Mouse (Mus musculus) liver, embryonic 16.5 days (tissue): ENCODE measurements around the gene Efna5. TPM values are rescaled to one million over a fixed set of nuclear protein-coding genes. Genes with fewer than 3 reads are reported as not detected.

Experiments used
- ATAC-seq: fragments of 200-750 bp; cut with Nextera tagmentation; 2 replicates; pipeline ENCODE4 v1.8.0; 2017; ENCODE audit warnings: low read depth, mild to moderate bottlenecking, moderate number of reproducible peaks, moderate library complexity
- H3K27ac ChIP-seq: fragments of 300-500 bp; sonication (generic); 2 replicates; pipeline ENCODE4 v1.5.1; 2014; ENCODE audit warnings: mild to moderate bottlenecking, low read length
- H3K27me3 ChIP-seq: fragments of 300-500 bp; sonication (generic); 2 replicates; pipeline ENCODE4 v1.6.1; 2014; ENCODE audit warnings: low read depth, low read length, mixed read lengths; ENCODE audit not compliant: control insufficient read depth, insufficient read depth
- H3K36me3 ChIP-seq: fragments of 300-500 bp; sonication (generic); 2 replicates; pipeline ENCODE4 v1.6.1; 2014; ENCODE audit warnings: mild to moderate bottlenecking; ENCODE audit not compliant: control insufficient read depth, insufficient read depth
- H3K4me1 ChIP-seq: fragments of 300-500 bp; sonication (generic); 2 replicates; pipeline ENCODE4 v1.6.1; 2014; ENCODE audit warnings: low read depth, low read length, mixed read lengths; ENCODE audit not compliant: control insufficient read depth
- H3K4me2 ChIP-seq: fragments of 300-500 bp; sonication (generic); 2 replicates; pipeline ENCODE4 v1.6.1; 2014; ENCODE audit warnings: low read depth, low read length, mixed read lengths
- H3K4me3 ChIP-seq: fragments of 300-500 bp; sonication (generic); 2 replicates; pipeline ENCODE4 v1.5.1; 2014; ENCODE audit warnings: low read depth, mild to moderate bottlenecking, low read length
- H3K9ac ChIP-seq: fragments of 300-500 bp; sonication (generic); 2 replicates; pipeline ENCODE4 v1.6.1; 2014; ENCODE audit warnings: low read depth, low read length
- H3K9me3 ChIP-seq: fragments of 300-500 bp; sonication (generic); replicated peaks from 2 replicates; pipeline ENCODE4 v1.6.1; 2016; ENCODE audit warnings: low read length; ENCODE audit not compliant: control insufficient read depth
- WGBS: fragments of 180-500 bp; shearing (Covaris S2); extraction: QIAGEN DNeasy Blood & Tissue Kit; methylation state at CpG from one replicate; pipeline ENCODE4 v1.1.7; 2014; ENCODE audit not compliant: insufficient replicate concordance; 5-methylcytosine and 5-hydroxymethylcytosine counted together
- polyA plus RNA-seq: library from polyadenylated mRNA; unstranded; fragments of >200 nt; fragmentation: Nextera tagmentation; extraction: Ambion mirVana; gene quantifications from 2 replicates; pipeline ENCODE4 v1.2.1, GENCODE M21; 2015

Efna5 gene
- polyA plus RNA-seq, 1 experiment from 2014 or later, result 2.3 TPM

- peaks cover 16% of the 10 kb centered on the region for H3K4me1 ChIP-seq
- no peaks in the 10 kb centered on the region for H3K36me3 ChIP-seq
- no peak overlapping the region for H3K4me3 ChIP-seq
- WGBS, result 30% methylated on average over 3 of the region's 3 CpGs
- H3K27me3 ChIP-seq, result no peaks in the 10 kb centered on the region
- H3K27ac ChIP-seq, result no peak overlapping the region
- no peak overlapping the region for H3K9ac ChIP-seq
- no peak overlapping the region for H3K4me2 ChIP-seq
- no peaks in the 10 kb centered on the region for H3K9me3 ChIP-seq
- ATAC-seq, result peak; percentile 52
These were observed 130.5 kb downstream of the Efna5 start for GRCm38 (mm10) chr17:62750647-62751046.

- peak overlapping the region; percentile 54 for H3K4me2 ChIP-seq
- peak; percentile 98 for ATAC-seq
- no peaks in the 10 kb centered on the region for H3K9me3 ChIP-seq
- no peak overlapping the region for H3K9ac ChIP-seq
- no peaks in the 10 kb centered on the region for H3K36me3 ChIP-seq
- no peaks in the 10 kb centered on the region for H3K27me3 ChIP-seq
- peak overlapping the region; percentile 80 for H3K27ac ChIP-seq
- peak overlapping the region; percentile 13; the same call in 1 of the 2 replicates for H3K4me3 ChIP-seq
- WGBS, result 13% methylated on average over 16 of the region's 16 CpGs
- H3K4me1 ChIP-seq, result peaks cover 16% of the 10 kb centered on the region
These were observed 132.1 kb downstream of the Efna5 start for GRCm38 (mm10) chr17:62748803-62749619.

GRCm38 (mm10) chr17:62747381-62747780, 133.7 kb downstream of the Efna5 start:
- WGBS, result 63% methylated on average over 8 of the region's 8 CpGs
- no peak overlapping the region for H3K27ac ChIP-seq
- H3K4me2 ChIP-seq, result no peak overlapping the region
- H3K9ac ChIP-seq, result no peak overlapping the region
- no peak for ATAC-seq
- no peaks in the 10 kb centered on the region for H3K27me3 ChIP-seq
- peaks cover 16% of the 10 kb centered on the region for H3K4me1 ChIP-seq
- no peaks in the 10 kb centered on the region for H3K36me3 ChIP-seq
- H3K4me3 ChIP-seq, result no peak overlapping the region
- no peaks in the 10 kb centered on the region for H3K9me3 ChIP-seq

GRCm38 (mm10) chr17:62746827-62747226, 134.3 kb downstream of the Efna5 start:
- Histone ChIP-seq H3K4me1 (peaks cover 16% of the 10 kb centered on the region), H3K4me2 (no peak overlapping the region), H3K9me3 (no peaks in the 10 kb centered on the region), H3K36me3 (no peaks in the 10 kb centered on the region), H3K4me3 (no peak overlapping the region), H3K9ac (no peak overlapping the region), H3K27me3 (no peaks in the 10 kb centered on the region), H3K27ac (no peak overlapping the region)
- 65% methylated on average over 9 of the region's 9 CpGs for WGBS
- no peak for ATAC-seq

DNA sequence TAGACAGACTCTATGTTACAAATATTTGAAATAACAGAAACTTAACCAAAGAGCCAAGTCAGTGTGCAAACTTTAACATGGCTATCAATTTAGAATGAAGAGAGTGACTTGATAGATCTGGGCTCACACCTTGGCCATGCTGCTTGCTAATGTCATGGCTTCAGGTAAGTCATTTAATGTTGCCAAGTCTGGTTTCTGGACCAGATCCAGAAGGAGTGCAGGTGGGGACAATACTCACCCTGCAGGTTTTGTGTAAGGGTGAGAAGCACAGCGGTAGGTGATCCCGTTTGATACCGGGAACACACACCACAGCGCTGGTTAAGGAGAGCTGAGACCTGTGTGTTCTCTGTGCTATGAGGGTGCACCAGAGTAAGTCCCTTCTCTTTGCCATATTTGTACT, 135.8 kb downstream of the Efna5 start:
- H3K9me3 ChIP-seq, result no peaks in the 10 kb centered on the region
- H3K36me3 ChIP-seq, result no peaks in the 10 kb centered on the region
- H3K27me3 ChIP-seq, result no peaks in the 10 kb centered on the region
- no peak overlapping the region for H3K4me2 ChIP-seq
- peaks cover 11% of the 10 kb centered on the region for H3K4me1 ChIP-seq
- H3K4me3 ChIP-seq, result no peak overlapping the region
- WGBS, result 89% methylated on average over 4 of the region's 4 CpGs
- H3K9ac ChIP-seq, result no peak overlapping the region
- no peak for ATAC-seq
- H3K27ac ChIP-seq, result no peak overlapping the region

DNA sequence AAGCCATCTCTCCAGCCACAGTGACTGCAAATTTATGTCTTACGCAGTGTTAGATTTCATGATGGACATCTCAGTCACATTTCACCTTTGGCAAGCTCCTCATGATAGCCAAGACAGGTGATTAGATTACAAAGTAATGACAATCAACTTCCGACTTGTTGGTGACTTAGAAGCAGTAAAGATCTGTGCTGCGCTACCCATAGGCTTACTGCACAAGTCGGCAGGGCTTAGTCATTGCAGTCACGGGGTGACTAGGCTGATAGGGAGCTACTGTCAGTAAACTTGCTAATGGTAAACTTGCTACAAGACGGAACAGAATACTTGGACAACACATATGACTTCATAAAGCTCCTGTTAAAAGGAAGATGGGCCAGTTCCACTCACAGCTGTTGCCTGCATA, 136.9 kb downstream of the Efna5 start:
- no peaks in the 10 kb centered on the region for H3K27me3 ChIP-seq
- no peaks in the 10 kb centered on the region for H3K9me3 ChIP-seq
- 67% methylated on average over 6 of the region's 6 CpGs for WGBS
- no peak overlapping the region for H3K9ac ChIP-seq
- no peak overlapping the region for H3K27ac ChIP-seq
- no peak overlapping the region for H3K4me2 ChIP-seq
- peaks cover 8% of the 10 kb centered on the region for H3K4me1 ChIP-seq
- H3K4me3 ChIP-seq, result no peak overlapping the region
- H3K36me3 ChIP-seq, result no peaks in the 10 kb centered on the region
- ATAC-seq, result no peak

DNA sequence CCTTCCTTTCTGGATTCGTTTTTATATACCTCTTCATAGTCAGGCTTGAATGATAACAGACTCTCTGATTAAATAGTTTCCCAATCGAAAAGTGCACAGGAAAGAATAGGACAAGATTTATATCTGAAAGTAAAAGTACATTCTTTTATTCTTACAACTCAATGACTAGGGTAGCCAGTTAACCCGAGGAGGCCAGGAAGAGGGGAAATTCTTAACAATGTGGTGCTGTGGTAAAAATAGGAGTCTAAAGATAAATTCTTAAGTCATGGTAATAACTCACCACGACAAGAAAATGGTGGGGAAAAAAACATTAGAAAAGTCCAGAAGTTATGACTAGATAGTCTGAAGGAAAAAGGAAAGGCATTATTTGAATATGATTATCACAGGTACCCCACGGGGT, 139.4 kb downstream of the Efna5 start:
- WGBS, result 31% methylated on average over 5 of the region's 5 CpGs
- Histone ChIP-seq H3K27me3 (no peaks in the 10 kb centered on the region), H3K9me3 (no peaks in the 10 kb centered on the region), H3K4me3 (no peak overlapping the region), H3K27ac (no peak overlapping the region), H3K36me3 (no peaks in the 10 kb centered on the region), H3K4me2 (no peak overlapping the region), H3K9ac (no peak overlapping the region), H3K4me1 (no peaks in the 10 kb centered on the region)
- ATAC-seq, result no peak

GRCm38 (mm10) chr17:62741020-62741419, 140.1 kb downstream of the Efna5 start:
- Histone ChIP-seq H3K27ac (no peak overlapping the region), H3K4me1 (no peaks in the 10 kb centered on the region), H3K27me3 (no peaks in the 10 kb centered on the region), H3K36me3 (no peaks in the 10 kb centered on the region), H3K4me2 (no peak overlapping the region), H3K9ac (no peak overlapping the region), H3K4me3 (no peak overlapping the region), H3K9me3 (no peaks in the 10 kb centered on the region)
- ATAC-seq, result no peak
- WGBS, result 50% methylated on average over 6 of the region's 6 CpGs

- H3K4me2 ChIP-seq, result no peak overlapping the region
- H3K36me3 ChIP-seq, result no peaks in the 10 kb centered on the region
- no peaks in the 10 kb centered on the region for H3K9me3 ChIP-seq
- WGBS, result 66% methylated on average over 6 of the region's 6 CpGs
- no peak overlapping the region for H3K4me3 ChIP-seq
- H3K27ac ChIP-seq, result no peak overlapping the region
- no peaks in the 10 kb centered on the region for H3K4me1 ChIP-seq
- H3K9ac ChIP-seq, result no peak overlapping the region
- ATAC-seq, result no peak
- no peaks in the 10 kb centered on the region for H3K27me3 ChIP-seq
These were observed 141.1 kb downstream of the Efna5 start for GRCm38 (mm10) chr17:62739993-62740392.
